Mouse (Mus musculus) kidney, postnatal 14 days (tissue): ENCODE measurements around the gene Wars.

Experiments
- DNase-seq: peaks from one replicate; pipeline ENCODE4 v3.0.0; 2022; ENCODE audit warnings: mixed read lengths

The Wars gene

GRCm38 (mm10) chr12:108823036-108823435 lies 70.9 kb downstream of the Wars start:
- no peak for DNase-seq

- DNase-seq: no peak
Measured at GRCm38 (mm10) chr12:108820461-108820860, 73.5 kb downstream of the Wars start.

- no peak for DNase-seq
Measured at GRCm38 (mm10) chr12:108816569-108816968, 77.4 kb downstream of the Wars start.

GRCm38 (mm10) chr12:108814470-108814869 lies 79.5 kb downstream of the Wars start:
- DNase-seq: no peak

GRCm38 (mm10) chr12:108812463-108812862 lies 81.5 kb downstream of the Wars start:
- no peak for DNase-seq

GRCm38 (mm10) chr12:108811133-108811532 lies 82.8 kb downstream of the Wars start:
- peak; percentile 46 for DNase-seq

- no peak for DNase-seq
Measured at GRCm38 (mm10) chr12:108810309-108810708, 83.7 kb downstream of the Wars start.
